Mouse (Mus musculus): Measurements from ENCODE around the gene Rapgef4. TPM values are rescaled to one million over a fixed set of nuclear protein-coding genes. Genes with fewer than 3 reads are reported as not detected.

The Rapgef4 gene
- polyA plus RNA-seq, 1 experiment from 2014 or later = 3.0 TPM

GRCm38 (mm10) chr2:72094446-72094845 is 113.4 kb downstream of the Rapgef4 start:
- Histone ChIP-seq H3K9me3 (ENCODE audit: control insufficient read depth, low read length) (no peaks in the 10 kb centered on the region), H3K36me3 (ENCODE audit: control insufficient read depth, insufficient read depth, low read length) (no peaks in the 10 kb centered on the region), H3K27ac (replicated peaks in 1 of 2; ENCODE audit: control insufficient read depth in 1 of 2, insufficient read depth in 1 of 2, low read depth in 2 of 2, low read length in 2 of 2) (no peak overlapping the region), H3K4me1 (ENCODE audit: control insufficient read depth in 2 of 2, insufficient read depth in 2 of 2, low read length in 2 of 2) (peaks cover 3 to 9% of the 10 kb centered on the region in 2 experiments; a peak in 3 of 4 replicates), H3K4me2 (ENCODE audit: low read length) (no peak overlapping the region), H3K4me3 (ENCODE audit: control insufficient read depth in 1 of 2, insufficient read depth in 1 of 2, low read depth in 1 of 2, low read length in 2 of 2) (no peak overlapping the region), H3K27me3 (ENCODE audit: control insufficient read depth, insufficient read depth, low read length) (no peaks in the 10 kb centered on the region), H3K9ac (ENCODE audit: low read length) (no peak overlapping the region)
- ATAC-seq (ENCODE audit: insufficient number of reproducible peaks, insufficient read depth, low FRiP score, low read depth) = no peak
- WGBS = 71% methylated on average over 7 of the region's 7 CpGs

- Histone ChIP-seq H3K27ac (replicated peaks in 1 of 2; ENCODE audit: control insufficient read depth in 1 of 2, insufficient read depth in 1 of 2, low read depth in 2 of 2, low read length in 2 of 2) (0 out of 4 replicates have a peak overlapping the region, but pooled peaks of 1 of the 2 experiments have one; percentile 5), H3K9ac (ENCODE audit: low read length) (no peak overlapping the region), H3K27me3 (ENCODE audit: control insufficient read depth, insufficient read depth, low read length) (no peaks in the 10 kb centered on the region), H3K4me3 (ENCODE audit: control insufficient read depth in 1 of 2, insufficient read depth in 1 of 2, low read depth in 1 of 2, low read length in 2 of 2) (no peak overlapping the region), H3K9me3 (ENCODE audit: control insufficient read depth, low read length) (no peaks in the 10 kb centered on the region), H3K4me2 (ENCODE audit: low read length) (no peak overlapping the region), H3K36me3 (ENCODE audit: control insufficient read depth, insufficient read depth, low read length) (no peaks in the 10 kb centered on the region), H3K4me1 (ENCODE audit: control insufficient read depth in 2 of 2, insufficient read depth in 2 of 2, low read length in 2 of 2) (peaks cover 3 to 9% of the 10 kb centered on the region in 2 experiments; a peak in 3 of 4 replicates)
- WGBS = 46% methylated on average over 6 of the region's 6 CpGs
- no peak for ATAC-seq (ENCODE audit: insufficient number of reproducible peaks, insufficient read depth, low FRiP score, low read depth)
Measured at GRCm38 (mm10) chr2:72095002-72095401, 114.0 kb downstream of the Rapgef4 start.

GRCm38 (mm10) chr2:72096345-72096744 is 115.3 kb downstream of the Rapgef4 start:
- Histone ChIP-seq H3K36me3 (ENCODE audit: control insufficient read depth, insufficient read depth, low read length) (no peaks in the 10 kb centered on the region), H3K9me3 (ENCODE audit: control insufficient read depth, low read length) (no peaks in the 10 kb centered on the region), H3K4me2 (ENCODE audit: low read length) (no peak overlapping the region), H3K27me3 (ENCODE audit: control insufficient read depth, insufficient read depth, low read length) (no peaks in the 10 kb centered on the region), H3K4me3 (ENCODE audit: control insufficient read depth in 1 of 2, insufficient read depth in 1 of 2, low read depth in 1 of 2, low read length in 2 of 2) (no peak overlapping the region), H3K4me1 (ENCODE audit: control insufficient read depth in 2 of 2, insufficient read depth in 2 of 2, low read length in 2 of 2) (peaks cover 3 to 16% of the 10 kb centered on the region in 2 experiments; a peak in 3 of 4 replicates), H3K27ac (replicated peaks in 1 of 2; ENCODE audit: control insufficient read depth in 1 of 2, insufficient read depth in 1 of 2, low read depth in 2 of 2, low read length in 2 of 2) (no peak overlapping the region), H3K9ac (ENCODE audit: low read length) (no peak overlapping the region)
- 24% methylated on average over 3 of the region's 3 CpGs for WGBS
- no peak for ATAC-seq (ENCODE audit: insufficient number of reproducible peaks, insufficient read depth, low FRiP score, low read depth)

GRCm38 (mm10) chr2:72098366-72098765 is 117.3 kb downstream of the Rapgef4 start:
- no peaks in the 10 kb centered on the region for H3K9me3 ChIP-seq (ENCODE audit: control insufficient read depth, low read length)
- H3K27me3 ChIP-seq (ENCODE audit: control insufficient read depth, insufficient read depth, low read length) = no peaks in the 10 kb centered on the region
- H3K9ac ChIP-seq (ENCODE audit: low read length) = no peak overlapping the region
- H3K4me2 ChIP-seq (ENCODE audit: low read length) = no peak overlapping the region
- 90% methylated on average over 8 of the region's 8 CpGs for WGBS
- ATAC-seq (ENCODE audit: insufficient number of reproducible peaks, insufficient read depth, low FRiP score, low read depth) = no peak
- no peaks in the 10 kb centered on the region for H3K36me3 ChIP-seq (ENCODE audit: control insufficient read depth, insufficient read depth, low read length)
- peaks cover 10 to 26% of the 10 kb centered on the region in 2 experiments for H3K4me1 ChIP-seq (ENCODE audit: control insufficient read depth in 2 of 2, insufficient read depth in 2 of 2, low read length in 2 of 2)
- H3K4me3 ChIP-seq (ENCODE audit: control insufficient read depth in 1 of 2, insufficient read depth in 1 of 2, low read depth in 1 of 2, low read length in 2 of 2) = no peak overlapping the region
- H3K27ac ChIP-seq (replicated peaks in 1 of 2; ENCODE audit: control insufficient read depth in 1 of 2, insufficient read depth in 1 of 2, low read depth in 2 of 2, low read length in 2 of 2) = no peak overlapping the region

- Histone ChIP-seq H3K27me3 (ENCODE audit: control insufficient read depth, insufficient read depth, low read length) (no peaks in the 10 kb centered on the region), H3K9me3 (ENCODE audit: control insufficient read depth, low read length) (no peaks in the 10 kb centered on the region), H3K4me1 (ENCODE audit: control insufficient read depth in 2 of 2, insufficient read depth in 2 of 2, low read length in 2 of 2) (peaks cover 19 to 35% of the 10 kb centered on the region in 2 experiments), H3K4me3 (ENCODE audit: control insufficient read depth in 1 of 2, insufficient read depth in 1 of 2, low read depth in 1 of 2, low read length in 2 of 2) (no peak overlapping the region), H3K27ac (replicated peaks in 1 of 2; ENCODE audit: control insufficient read depth in 1 of 2, insufficient read depth in 1 of 2, low read depth in 2 of 2, low read length in 2 of 2) (no peak overlapping the region), H3K36me3 (ENCODE audit: control insufficient read depth, insufficient read depth, low read length) (no peaks in the 10 kb centered on the region), H3K4me2 (ENCODE audit: low read length) (no peak overlapping the region), H3K9ac (ENCODE audit: low read length) (no peak overlapping the region)
- no peak for ATAC-seq (ENCODE audit: insufficient number of reproducible peaks, insufficient read depth, low FRiP score, low read depth)
- 41% methylated on average over 8 of the region's 8 CpGs for WGBS
Measured at GRCm38 (mm10) chr2:72104604-72105003, 123.6 kb downstream of the Rapgef4 start.

GRCm38 (mm10) chr2:72107525-72108180 is 126.6 kb downstream of the Rapgef4 start:
- Histone ChIP-seq H3K4me1 (ENCODE audit: control insufficient read depth in 2 of 2, insufficient read depth in 2 of 2, low read length in 2 of 2) (peaks cover 14 to 19% of the 10 kb centered on the region in 2 experiments), H3K4me2 (ENCODE audit: low read length) (peak overlapping the region; percentile 39; the same call in 1 of the 2 replicates), H3K9ac (ENCODE audit: low read length) (no peak overlapping the region), H3K4me3 (ENCODE audit: control insufficient read depth in 1 of 2, insufficient read depth in 1 of 2, low read depth in 1 of 2, low read length in 2 of 2) (no peak overlapping the region), H3K27me3 (ENCODE audit: control insufficient read depth, insufficient read depth, low read length) (no peaks in the 10 kb centered on the region), H3K36me3 (ENCODE audit: control insufficient read depth, insufficient read depth, low read length) (no peaks in the 10 kb centered on the region), H3K27ac (replicated peaks in 1 of 2; ENCODE audit: control insufficient read depth in 1 of 2, insufficient read depth in 1 of 2, low read depth in 2 of 2, low read length in 2 of 2) (peak overlapping the region; percentile 6 to 59), H3K9me3 (ENCODE audit: control insufficient read depth, low read length) (no peaks in the 10 kb centered on the region)
- 28% methylated on average over 12 of the region's 12 CpGs for WGBS
- ATAC-seq (ENCODE audit: insufficient number of reproducible peaks, insufficient read depth, low FRiP score, low read depth) = 0 out of 2 replicates have a peak, but pooled peaks have one; percentile 43

GRCm38 (mm10) chr2:72108448-72109312 is 127.6 kb downstream of the Rapgef4 start:
- H3K36me3 ChIP-seq (ENCODE audit: control insufficient read depth, insufficient read depth, low read length) = no peaks in the 10 kb centered on the region
- WGBS = 74% methylated on average over 4 of the region's 4 CpGs
- H3K9me3 ChIP-seq (ENCODE audit: control insufficient read depth, low read length) = no peaks in the 10 kb centered on the region
- H3K4me3 ChIP-seq (ENCODE audit: control insufficient read depth in 1 of 2, insufficient read depth in 1 of 2, low read depth in 1 of 2, low read length in 2 of 2) = no peak overlapping the region
- H3K4me2 ChIP-seq (ENCODE audit: low read length) = no peak overlapping the region
- no peak overlapping the region for H3K9ac ChIP-seq (ENCODE audit: low read length)
- ATAC-seq (ENCODE audit: insufficient number of reproducible peaks, insufficient read depth, low FRiP score, low read depth) = no peak
- peaks cover 11 to 18% of the 10 kb centered on the region in 2 experiments for H3K4me1 ChIP-seq (ENCODE audit: control insufficient read depth in 2 of 2, insufficient read depth in 2 of 2, low read length in 2 of 2)
- H3K27me3 ChIP-seq (ENCODE audit: control insufficient read depth, insufficient read depth, low read length) = no peaks in the 10 kb centered on the region
- H3K27ac ChIP-seq (replicated peaks in 1 of 2; ENCODE audit: control insufficient read depth in 1 of 2, insufficient read depth in 1 of 2, low read depth in 2 of 2, low read length in 2 of 2) = no peak overlapping the region
